Mouse (Mus musculus): Measurements from ENCODE around the gene Paqr8. TPM values are rescaled to one million over a fixed set of nuclear protein-coding genes. Genes with fewer than 3 reads are reported as not detected.

The Paqr8 gene
- 10 to 100 TPM in 1 of 2 experiments, 1 to 10 TPM in 1; 2.6 to 10.3 TPM for polyA plus RNA-seq (2017; shearing (Covaris generic))

DNA sequence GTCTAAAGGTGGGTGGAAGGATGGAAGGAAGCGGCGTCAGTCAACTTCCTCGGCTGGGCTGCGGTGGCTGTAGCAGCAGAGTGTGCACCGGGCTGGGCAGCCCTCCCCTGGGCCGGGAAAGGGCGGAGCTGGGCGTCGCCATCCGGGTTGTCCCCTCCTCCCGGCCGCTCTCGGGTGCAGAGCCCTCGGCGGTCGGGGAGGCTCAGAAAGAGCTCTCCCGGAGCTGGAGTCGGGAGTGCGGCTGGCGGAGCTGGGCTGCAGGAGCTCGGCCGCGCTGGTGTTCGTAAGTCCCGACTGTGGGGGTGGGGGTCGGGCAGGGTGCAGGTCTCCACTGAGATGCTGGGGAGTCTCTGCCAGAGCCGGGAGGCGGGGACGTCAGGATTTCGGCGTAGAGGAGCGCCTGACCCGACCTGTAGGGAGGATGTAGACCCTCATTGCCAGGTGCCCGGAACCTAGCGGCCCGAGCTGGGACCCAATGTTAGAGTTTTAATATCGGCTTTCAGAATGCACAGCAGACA, at the start of gene Paqr8:
Gene Paqr8, plus strand, starts transcription at position 203 of the 518 bp plus-strand sequence.

DNA sequence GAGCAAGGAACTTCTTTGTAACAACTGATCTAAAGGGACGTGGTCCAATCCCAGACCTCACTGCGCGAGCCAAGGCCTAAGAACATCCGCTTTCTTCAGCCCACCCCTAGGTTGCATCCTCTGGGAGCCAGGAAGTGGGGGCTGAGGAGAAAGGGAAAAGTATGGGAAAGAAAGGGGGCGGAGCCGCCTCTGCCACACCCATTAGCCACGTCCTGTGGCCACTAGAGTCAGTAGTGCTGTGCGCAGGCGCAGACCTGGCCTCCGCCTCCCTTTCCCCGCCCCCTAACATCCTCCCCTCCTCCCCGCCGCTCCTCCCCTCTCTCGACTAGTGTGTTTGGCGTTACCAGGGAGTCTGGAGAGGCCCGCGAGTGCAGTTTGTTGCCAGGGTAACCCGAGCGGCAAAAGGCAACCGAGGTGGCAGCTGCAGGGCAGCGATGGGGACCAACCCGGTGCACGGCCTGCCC, 60.9 kb downstream of the Paqr8 start, which contains the start of gene Efhc1:
Gene Efhc1, plus strand, starts transcription at position 327 of the 464 bp plus-strand sequence.

Other genes starting within 250 kb of the Paqr8 start
- under 1 TPM in 1 of 2 experiments, not detected in 1; 0.29 TPM for gene Il17a, start 159.7 kb upstream of the Paqr8 start, polyA plus RNA-seq (2017; shearing (Covaris generic))
- gene Il17f, start 100.0 kb upstream of the Paqr8 start, polyA plus RNA-seq (2017; shearing (Covaris generic)): 1 to 10 TPM in 1 of 2 experiments, not detected in 1; 1.0 TPM
- gene Mcm3, start 70.3 kb upstream of the Paqr8 start, polyA plus RNA-seq (2017; shearing (Covaris generic)): 10 to 100 TPM; 67.7 to 80.0 TPM
- gene Efhc1, start 61.0 kb downstream of the Paqr8 start, polyA plus RNA-seq (2017; shearing (Covaris generic)): under 1 TPM; 0.18 to 0.36 TPM
- gene Tram2, start 188.6 kb downstream of the Paqr8 start, polyA plus RNA-seq (2017; shearing (Covaris generic)): 1 to 10 TPM; 5.0 to 5.1 TPM

Measured in activated CD4-positive, CD25-positive, alpha-beta regulatory T cell (primary cell).